Mouse (Mus musculus) erythroblast, embryonic 14.5 days (primary cell): ENCODE measurements around the gene Fcgr2b.

Experiments used
- GATA1 ChIP-seq: IDR thresholded peaks from 2 replicates; pipeline ENCODE4 v1.6.1; 2012; ENCODE audit warnings: low read length, inconsistent platforms, mixed read lengths
- TAL1 ChIP-seq: IDR thresholded peaks from 3 replicates; pipeline ENCODE4 v1.6.1; 2012; ENCODE audit warnings: low read length, inconsistent platforms, mixed read lengths

DNA sequence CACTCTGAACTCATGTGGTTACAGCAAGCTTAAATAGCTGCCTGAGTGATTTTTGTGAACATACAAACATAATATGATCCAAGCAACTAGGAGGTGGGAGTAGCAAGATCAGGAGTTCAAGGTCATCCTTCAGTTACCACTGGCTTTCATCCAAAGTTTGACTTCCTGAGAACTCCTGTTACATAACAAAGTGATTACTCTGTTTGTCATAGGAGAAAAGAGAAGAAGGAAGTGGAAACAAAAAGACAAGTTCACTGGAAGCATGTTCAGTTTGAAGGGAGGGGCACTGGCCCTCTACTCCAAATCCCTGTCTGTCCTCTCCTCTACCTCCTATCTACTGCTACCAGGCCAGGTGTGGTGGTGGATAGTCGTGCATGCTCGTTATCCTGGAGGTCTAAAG is 16.6 kb downstream of the Fcgr2b start:
- TF ChIP-seq GATA1 = no peak
- TF ChIP-seq TAL1 = no peak
